Mouse (Mus musculus): ENCODE results near the gene Clspn. TPM values are rescaled to one million over a fixed set of nuclear protein-coding genes. Genes with fewer than 3 reads are reported as not detected.

The Clspn gene
- polyA plus RNA-seq, 1 experiment from 2014 or later: 28.0 TPM

- Histone ChIP-seq H3K4me1 (ENCODE audit: control insufficient read depth, insufficient read depth, low read length) (no peaks in the 10 kb centered on the region), H3K27me3 (replicated peaks; ENCODE audit: control insufficient read depth, insufficient read depth, low read length) (no peaks in the 10 kb centered on the region), H3K4me2 (ENCODE audit: low read depth, low read length) (no peak overlapping the region), H3K36me3 (ENCODE audit: control insufficient read depth, insufficient read depth, low read length) (no peaks in the 10 kb centered on the region), H3K9ac (ENCODE audit: low read depth, low read length) (no peak overlapping the region), H3K27ac (replicated peaks; ENCODE audit: low read depth, low read length) (no peak overlapping the region), H3K4me3 (ENCODE audit: low read depth, low read length) (no peak overlapping the region), H3K9me3 (ENCODE audit: control insufficient read depth, low read length) (no peaks in the 10 kb centered on the region)
- no peak for ATAC-seq (ENCODE audit: low read depth)
- WGBS: 79% methylated on average over 2 of the region's 2 CpGs
- no peak for DNase-seq (ENCODE audit: low spot score)
Measured at GRCm38 (mm10) chr4:126546183-126546582, 10.6 kb upstream of the Clspn start.

- Histone ChIP-seq H3K4me3 (ENCODE audit: low read depth, low read length) (no peak overlapping the region), H3K9me3 (ENCODE audit: control insufficient read depth, low read length) (no peaks in the 10 kb centered on the region), H3K27me3 (replicated peaks; ENCODE audit: control insufficient read depth, insufficient read depth, low read length) (no peaks in the 10 kb centered on the region), H3K36me3 (ENCODE audit: control insufficient read depth, insufficient read depth, low read length) (no peaks in the 10 kb centered on the region), H3K4me1 (ENCODE audit: control insufficient read depth, insufficient read depth, low read length) (peaks cover 5% of the 10 kb centered on the region; the same call in 1 of the 2 replicates), H3K4me2 (ENCODE audit: low read depth, low read length) (no peak overlapping the region), H3K27ac (replicated peaks; ENCODE audit: low read depth, low read length) (no peak overlapping the region), H3K9ac (ENCODE audit: low read depth, low read length) (no peak overlapping the region)
- ATAC-seq (ENCODE audit: low read depth): no peak
- DNase-seq (ENCODE audit: low spot score): no peak
- WGBS: 70% methylated on average over 7 of the region's 7 CpGs
Measured at GRCm38 (mm10) chr4:126552136-126552535, 4.6 kb upstream of the Clspn start.

DNA sequence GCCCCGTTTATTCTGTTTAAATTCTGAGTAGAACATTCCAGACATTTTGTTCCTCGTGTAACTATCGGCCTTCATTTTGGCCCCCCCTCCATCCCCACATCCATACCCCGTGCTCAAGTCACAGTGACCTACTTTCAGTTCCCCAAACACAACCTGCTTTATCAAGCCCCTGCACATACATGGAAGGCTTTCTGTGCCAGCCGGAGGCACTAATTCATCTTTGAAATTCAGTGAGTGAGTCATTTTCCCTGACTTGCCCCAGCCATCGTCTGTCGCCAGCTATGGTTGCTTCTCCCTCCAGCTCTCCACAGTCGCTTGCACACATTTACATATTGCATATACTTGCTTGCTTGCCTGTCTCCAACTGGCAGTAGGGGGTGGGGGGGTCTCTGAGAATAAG is 3.6 kb upstream of the Clspn start:
- Histone ChIP-seq H3K27ac (replicated peaks; ENCODE audit: low read depth, low read length) (no peak overlapping the region), H3K4me2 (ENCODE audit: low read depth, low read length) (no peak overlapping the region), H3K9me3 (ENCODE audit: control insufficient read depth, low read length) (no peaks in the 10 kb centered on the region), H3K36me3 (ENCODE audit: control insufficient read depth, insufficient read depth, low read length) (no peaks in the 10 kb centered on the region), H3K27me3 (replicated peaks; ENCODE audit: control insufficient read depth, insufficient read depth, low read length) (no peaks in the 10 kb centered on the region), H3K9ac (ENCODE audit: low read depth, low read length) (no peak overlapping the region), H3K4me1 (ENCODE audit: control insufficient read depth, insufficient read depth, low read length) (peaks cover 5% of the 10 kb centered on the region; the same call in 1 of the 2 replicates), H3K4me3 (ENCODE audit: low read depth, low read length) (no peak overlapping the region)
- 59% methylated on average over 8 of the region's 8 CpGs for WGBS
- DNase-seq (ENCODE audit: low spot score) (no peak), ATAC-seq (ENCODE audit: low read depth) (no peak)

GRCm38 (mm10) chr4:126553685-126554084 is 3.0 kb upstream of the Clspn start:
- H3K4me2 ChIP-seq (ENCODE audit: low read depth, low read length): no peak overlapping the region
- no peaks in the 10 kb centered on the region for H3K9me3 ChIP-seq (ENCODE audit: control insufficient read depth, low read length)
- no peaks in the 10 kb centered on the region for H3K36me3 ChIP-seq (ENCODE audit: control insufficient read depth, insufficient read depth, low read length)
- WGBS: 94% methylated on average over 1 of the region's 1 CpGs
- ATAC-seq (ENCODE audit: low read depth): no peak
- no peak overlapping the region for H3K27ac ChIP-seq (replicated peaks; ENCODE audit: low read depth, low read length)
- no peak overlapping the region for H3K4me3 ChIP-seq (ENCODE audit: low read depth, low read length)
- no peaks in the 10 kb centered on the region for H3K27me3 ChIP-seq (replicated peaks; ENCODE audit: control insufficient read depth, insufficient read depth, low read length)
- H3K4me1 ChIP-seq (ENCODE audit: control insufficient read depth, insufficient read depth, low read length): peaks cover 5% of the 10 kb centered on the region; the same call in 1 of the 2 replicates
- no peak for DNase-seq (ENCODE audit: low spot score)
- no peak overlapping the region for H3K9ac ChIP-seq (ENCODE audit: low read depth, low read length)

GRCm38 (mm10) chr4:126554462-126554861 is 2.3 kb upstream of the Clspn start:
- H3K4me3 ChIP-seq (ENCODE audit: low read depth, low read length): no peak overlapping the region
- no peak for ATAC-seq (ENCODE audit: low read depth)
- no peak overlapping the region for H3K4me2 ChIP-seq (ENCODE audit: low read depth, low read length)
- no peak overlapping the region for H3K27ac ChIP-seq (replicated peaks; ENCODE audit: low read depth, low read length)
- H3K9ac ChIP-seq (ENCODE audit: low read depth, low read length): no peak overlapping the region
- DNase-seq (ENCODE audit: low spot score): peak; percentile 54
- WGBS: 31% methylated on average over 3 of the region's 3 CpGs
- H3K36me3 ChIP-seq (ENCODE audit: control insufficient read depth, insufficient read depth, low read length): no peaks in the 10 kb centered on the region
- no peaks in the 10 kb centered on the region for H3K27me3 ChIP-seq (replicated peaks; ENCODE audit: control insufficient read depth, insufficient read depth, low read length)
- no peaks in the 10 kb centered on the region for H3K9me3 ChIP-seq (ENCODE audit: control insufficient read depth, low read length)
- H3K4me1 ChIP-seq (ENCODE audit: control insufficient read depth, insufficient read depth, low read length): peaks cover 5% of the 10 kb centered on the region; the same call in 1 of the 2 replicates

DNA sequence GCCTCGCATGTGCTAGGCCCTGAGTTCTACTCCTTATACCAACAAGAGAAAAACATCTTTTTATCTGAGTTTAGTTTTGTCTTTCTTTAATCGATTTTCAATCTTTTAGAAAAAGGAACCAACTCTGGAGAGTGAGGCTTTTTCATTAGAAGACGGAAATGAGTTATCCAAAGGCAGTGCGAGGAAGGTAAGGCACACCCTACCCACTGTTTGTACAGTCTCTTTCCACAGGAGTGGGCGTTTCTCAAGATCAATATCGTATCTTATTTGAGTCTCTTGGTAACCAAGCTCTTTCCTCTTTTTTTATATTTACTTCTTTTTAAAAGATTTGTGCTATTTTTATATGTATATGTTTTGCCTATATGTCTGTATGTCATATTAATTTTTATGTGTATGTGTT is 7.1 kb downstream of the Clspn start:
- no peak overlapping the region for H3K27ac ChIP-seq (replicated peaks; ENCODE audit: low read depth, low read length)
- peaks cover 65% of the 10 kb centered on the region for H3K36me3 ChIP-seq (ENCODE audit: control insufficient read depth, insufficient read depth, low read length)
- no peak overlapping the region for H3K4me2 ChIP-seq (ENCODE audit: low read depth, low read length)
- no peak for DNase-seq (ENCODE audit: low spot score)
- no peak for ATAC-seq (ENCODE audit: low read depth)
- H3K9me3 ChIP-seq (ENCODE audit: control insufficient read depth, low read length): no peaks in the 10 kb centered on the region
- no peaks in the 10 kb centered on the region for H3K4me1 ChIP-seq (ENCODE audit: control insufficient read depth, insufficient read depth, low read length)
- no peak overlapping the region for H3K4me3 ChIP-seq (ENCODE audit: low read depth, low read length)
- H3K27me3 ChIP-seq (replicated peaks; ENCODE audit: control insufficient read depth, insufficient read depth, low read length): no peaks in the 10 kb centered on the region
- H3K9ac ChIP-seq (ENCODE audit: low read depth, low read length): no peak overlapping the region
- 89% methylated on average over 6 of the region's 6 CpGs for WGBS

DNA sequence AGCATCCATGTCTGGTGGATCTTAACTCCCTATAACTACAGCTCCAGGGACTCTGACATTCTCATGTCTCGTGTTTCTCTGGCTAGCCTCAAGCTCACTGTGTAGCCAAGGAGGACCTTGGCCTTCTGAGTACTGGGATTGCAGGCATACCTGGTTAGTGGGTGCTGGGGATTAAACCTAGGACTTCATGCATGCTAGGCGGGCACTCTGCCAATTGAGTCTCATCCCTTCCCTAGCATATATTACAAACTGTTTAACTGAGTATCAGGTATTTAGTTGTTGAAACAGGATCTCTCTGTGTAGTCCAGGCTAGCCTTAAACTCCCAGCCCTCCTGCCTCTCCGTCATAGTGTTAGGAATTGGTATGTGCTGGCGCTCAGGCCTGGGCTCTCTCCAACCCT is 10.5 kb downstream of the Clspn start:
- DNase-seq (ENCODE audit: low spot score) (no peak), ATAC-seq (ENCODE audit: low read depth) (no peak)
- Histone ChIP-seq H3K4me1 (ENCODE audit: control insufficient read depth, insufficient read depth, low read length) (no peaks in the 10 kb centered on the region), H3K9ac (ENCODE audit: low read depth, low read length) (no peak overlapping the region), H3K4me2 (ENCODE audit: low read depth, low read length) (no peak overlapping the region), H3K27me3 (replicated peaks; ENCODE audit: control insufficient read depth, insufficient read depth, low read length) (no peaks in the 10 kb centered on the region), H3K27ac (replicated peaks; ENCODE audit: low read depth, low read length) (no peak overlapping the region), H3K4me3 (ENCODE audit: low read depth, low read length) (no peak overlapping the region), H3K36me3 (ENCODE audit: control insufficient read depth, insufficient read depth, low read length) (peaks cover 54% of the 10 kb centered on the region), H3K9me3 (ENCODE audit: control insufficient read depth, low read length) (no peaks in the 10 kb centered on the region)
- WGBS: 95% methylated on average over 4 of the region's 4 CpGs

- no peak for ATAC-seq (ENCODE audit: low read depth)
- Histone ChIP-seq H3K4me2 (ENCODE audit: low read depth, low read length) (no peak overlapping the region), H3K9me3 (ENCODE audit: control insufficient read depth, low read length) (no peaks in the 10 kb centered on the region), H3K36me3 (ENCODE audit: control insufficient read depth, insufficient read depth, low read length) (peaks cover 61% of the 10 kb centered on the region), H3K9ac (ENCODE audit: low read depth, low read length) (no peak overlapping the region), H3K4me3 (ENCODE audit: low read depth, low read length) (no peak overlapping the region), H3K4me1 (ENCODE audit: control insufficient read depth, insufficient read depth, low read length) (no peaks in the 10 kb centered on the region), H3K27me3 (replicated peaks; ENCODE audit: control insufficient read depth, insufficient read depth, low read length) (no peaks in the 10 kb centered on the region), H3K27ac (replicated peaks; ENCODE audit: low read depth, low read length) (no peak overlapping the region)
- WGBS: 92% methylated on average over 3 of the region's 3 CpGs
- DNase-seq (ENCODE audit: low spot score): no peak
Measured at GRCm38 (mm10) chr4:126569783-126570182, 13.0 kb downstream of the Clspn start.

- DNase-seq (ENCODE audit: low spot score): no peak
- H3K36me3 ChIP-seq (ENCODE audit: control insufficient read depth, insufficient read depth, low read length): peaks cover 90% of the 10 kb centered on the region
- no peaks in the 10 kb centered on the region for H3K9me3 ChIP-seq (ENCODE audit: control insufficient read depth, low read length)
- H3K27ac ChIP-seq (replicated peaks; ENCODE audit: low read depth, low read length): no peak overlapping the region
- H3K27me3 ChIP-seq (replicated peaks; ENCODE audit: control insufficient read depth, insufficient read depth, low read length): no peaks in the 10 kb centered on the region
- H3K4me3 ChIP-seq (ENCODE audit: low read depth, low read length): no peak overlapping the region
- no peaks in the 10 kb centered on the region for H3K4me1 ChIP-seq (ENCODE audit: control insufficient read depth, insufficient read depth, low read length)
- no peak overlapping the region for H3K4me2 ChIP-seq (ENCODE audit: low read depth, low read length)
- H3K9ac ChIP-seq (ENCODE audit: low read depth, low read length): no peak overlapping the region
- 93% methylated on average over 5 of the region's 5 CpGs for WGBS
- no peak for ATAC-seq (ENCODE audit: low read depth)
Measured at GRCm38 (mm10) chr4:126576281-126576680, 19.5 kb downstream of the Clspn start.
